Mouse (Mus musculus) liver, embryonic 11.5 days (tissue): ENCODE results near the gene Fut11. TPM values are rescaled to one million over a fixed set of nuclear protein-coding genes. Genes with fewer than 3 reads are reported as not detected.
"Not testable (repeated sequence)": the region's sequence is repeated elsewhere in the genome, so short reads cannot be mapped to it uniquely, and the experiment has no call there.

Experiments
- ATAC-seq: fragments of 200-750 bp; cut with Nextera tagmentation; replicated peaks from 2 replicates; pipeline ENCODE4 v1.8.0; 2017; ENCODE audit warnings: moderate number of reproducible peaks, mild to moderate bottlenecking, moderate TSS enrichment, moderate library complexity; ENCODE audit not compliant: low FRiP score
- DNase-seq: peaks from one replicate; pipeline ENCODE4 v3.0.0-alpha.2; 2017; ENCODE audit warnings: low spot score
- H3K27ac ChIP-seq: fragments of 300-500 bp; sonication (generic); 2 replicates; pipeline ENCODE4 v1.5.1; 2014; ENCODE audit warnings: mild to moderate bottlenecking, low read depth, low read length, control low read depth
- H3K27me3 ChIP-seq: fragments of 300-500 bp; sonication (generic); replicated peaks from 2 replicates; pipeline ENCODE4 v1.6.1; 2014; ENCODE audit warnings: low read length, mixed read lengths; ENCODE audit not compliant: control insufficient read depth, insufficient read depth
- H3K36me3 ChIP-seq: fragments of 300-500 bp; sonication (generic); 2 replicates; pipeline ENCODE4 v1.6.1; 2014; ENCODE audit warnings: mild to moderate bottlenecking, low read length, moderate library complexity, mixed read lengths; ENCODE audit not compliant: control insufficient read depth, insufficient read depth
- H3K4me1 ChIP-seq: fragments of 300-500 bp; sonication (generic); replicated peaks from 2 replicates; pipeline ENCODE4 v1.6.1; 2014; ENCODE audit warnings: low read length, mixed read lengths; ENCODE audit not compliant: control insufficient read depth, insufficient read depth
- H3K4me2 ChIP-seq: fragments of 300-500 bp; sonication (generic); 2 replicates; pipeline ENCODE4 v1.6.1; 2014; ENCODE audit warnings: mild to moderate bottlenecking, control low read depth, moderate library complexity
- H3K4me3 ChIP-seq: fragments of 300-500 bp; sonication (generic); 2 replicates; pipeline ENCODE4 v1.5.1; 2014; ENCODE audit warnings: low read depth, low read length, control low read depth
- H3K9ac ChIP-seq: fragments of 300-500 bp; sonication (generic); 2 replicates; pipeline ENCODE4 v1.6.1; 2014; ENCODE audit warnings: low read depth, low read length, control low read depth
- H3K9me3 ChIP-seq: fragments of 300-500 bp; sonication (generic); 2 replicates; pipeline ENCODE4 v1.6.1; 2016; ENCODE audit warnings: low read length, inconsistent platforms, mixed read lengths; ENCODE audit not compliant: control insufficient read depth
- WGBS: fragments of 180-500 bp; shearing (Covaris S2); extraction: QIAGEN DNeasy Blood & Tissue Kit; methylation state at CpG from one replicate; pipeline ENCODE4 v1.1.7; 2014; 5-methylcytosine and 5-hydroxymethylcytosine counted together
- polyA plus RNA-seq: library from polyadenylated mRNA; unstranded; fragments of >200 nt; fragmentation: Nextera tagmentation; extraction: Ambion mirVana; gene quantifications from 2 replicates; pipeline ENCODE4 v1.2.1, GENCODE M21; 2014

Gene Fut11
- polyA plus RNA-seq, 1 experiment from 2014 or later = 14.9 TPM

DNA sequence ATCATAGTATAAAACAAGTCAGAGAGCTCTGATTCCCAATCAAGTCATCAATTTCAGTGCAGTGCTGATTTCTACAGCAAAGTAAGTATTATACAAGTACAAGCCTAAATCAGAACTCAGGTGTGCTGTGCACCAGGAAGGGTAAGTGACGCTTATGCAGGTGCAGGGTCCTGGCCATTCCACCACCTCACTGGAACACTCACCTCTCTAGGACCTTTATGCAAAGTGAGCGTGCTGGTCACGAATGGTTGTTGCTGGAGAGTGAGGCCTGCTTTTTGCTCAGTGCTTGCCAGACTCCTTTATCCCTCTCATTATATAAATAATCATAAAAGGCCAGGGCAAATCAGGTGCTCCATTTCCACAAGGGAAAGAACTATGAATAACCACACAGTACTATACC lies 5.6 kb downstream of the Fut11 start:
- no peaks in the 10 kb centered on the region for H3K9me3 ChIP-seq
- H3K27ac ChIP-seq = no peak overlapping the region
- H3K4me2 ChIP-seq = no peak overlapping the region
- H3K4me1 ChIP-seq = peaks cover 53% of the 10 kb centered on the region
- 79% methylated on average over 3 of the region's 3 CpGs for WGBS
- H3K4me3 ChIP-seq = no peak overlapping the region
- H3K36me3 ChIP-seq = peaks cover 12% of the 10 kb centered on the region; the same call in 1 of the 2 replicates
- H3K9ac ChIP-seq = no peak overlapping the region
- ATAC-seq (no peak), DNase-seq (no peak)
- no peaks in the 10 kb centered on the region for H3K27me3 ChIP-seq

- peak overlapping the region; percentile 95 for H3K9ac ChIP-seq
- 82% methylated on average over 8 of the region's 8 CpGs for WGBS
- H3K4me3 ChIP-seq = peak overlapping the region; percentile 94
- no peak overlapping the region for H3K27ac ChIP-seq
- no peak for DNase-seq
- ATAC-seq = no peak
- no peaks in the 10 kb centered on the region for H3K9me3 ChIP-seq
- H3K36me3 ChIP-seq = peaks cover 13% of the 10 kb centered on the region; the same call in 1 of the 2 replicates
- no peaks in the 10 kb centered on the region for H3K27me3 ChIP-seq
- H3K4me1 ChIP-seq = peaks cover 43% of the 10 kb centered on the region
- H3K4me2 ChIP-seq = peak overlapping the region; percentile 87
Measured at GRCm38 (mm10) chr14:20701554-20701953, 6.8 kb downstream of the Fut11 start.

DNA sequence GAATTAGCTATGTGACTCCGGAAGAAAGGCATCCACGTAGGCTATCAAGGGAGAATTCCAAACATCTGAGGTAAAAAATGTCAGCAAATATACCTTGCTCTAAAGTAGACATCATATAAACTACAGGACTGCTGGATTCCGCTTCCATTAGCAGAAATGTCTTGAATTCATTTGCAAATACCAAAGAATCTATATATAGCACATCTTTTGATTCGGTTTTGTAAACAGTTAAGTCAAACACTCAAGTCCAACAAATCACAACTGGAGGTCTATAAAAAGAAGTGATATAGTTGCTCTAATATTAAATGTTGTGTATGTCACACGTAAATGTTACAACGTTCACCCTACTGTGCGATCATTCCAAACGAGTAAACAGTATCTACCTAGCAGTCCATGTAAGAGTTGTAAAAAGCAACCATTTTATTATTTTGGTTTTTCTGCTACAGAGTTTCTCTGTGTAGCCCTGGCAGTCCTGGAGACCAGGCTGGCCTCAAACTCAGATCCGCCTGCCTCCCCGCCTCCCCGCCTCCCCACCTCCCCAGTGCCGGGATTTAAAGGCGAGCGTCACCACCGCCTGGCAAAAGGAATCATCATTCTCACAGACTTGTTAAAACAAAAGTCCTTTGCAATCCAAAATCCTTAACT lies 7.5 kb downstream of the Fut11 start:
- Histone ChIP-seq H3K9me3 (no peaks in the 10 kb centered on the region), H3K4me3 (peak overlapping the region; percentile 94), H3K27ac (peak overlapping the region; percentile 93; the same call in 1 of the 2 replicates), H3K36me3 (peaks cover 10% of the 10 kb centered on the region; the same call in 1 of the 2 replicates), H3K4me1 (peaks cover 38% of the 10 kb centered on the region), H3K4me2 (peak overlapping the region; percentile 87), H3K9ac (peak overlapping the region; percentile 95), H3K27me3 (no peaks in the 10 kb centered on the region)
- no peak for DNase-seq
- peak; percentile 35; the same call in 1 of the 2 replicates for ATAC-seq
- WGBS = 11% methylated on average over 15 of the region's 15 CpGs

DNA sequence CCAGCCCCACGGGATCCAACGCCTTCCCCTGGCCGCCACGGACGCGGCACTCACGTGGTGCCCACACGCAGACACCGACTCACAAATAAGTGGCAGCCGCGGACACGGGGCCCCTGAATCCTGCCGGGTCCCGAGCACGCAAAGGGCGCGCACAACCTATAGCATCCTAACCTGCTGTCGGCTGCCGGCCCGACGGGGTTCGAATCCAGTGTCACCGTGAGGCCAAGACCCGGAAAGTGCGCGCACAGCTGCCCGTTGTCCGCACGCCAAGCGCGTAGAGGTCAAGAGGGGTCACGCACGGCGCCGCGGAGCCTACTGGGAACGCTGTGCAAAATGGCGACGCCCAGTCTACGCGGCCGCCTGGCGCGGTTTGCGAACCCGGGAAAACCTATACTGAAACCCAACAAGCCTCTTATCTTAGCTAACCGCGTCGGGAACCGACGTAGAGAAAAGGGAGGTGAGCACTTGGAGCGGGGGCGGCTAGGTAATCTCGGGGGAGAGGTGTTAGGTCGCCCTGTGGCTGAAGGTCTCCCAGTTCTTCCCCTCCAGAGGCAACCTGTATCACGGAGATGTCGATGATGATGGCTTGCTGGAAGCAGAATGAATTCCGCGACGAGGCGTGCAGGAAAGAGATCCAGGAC lies 8.1 kb downstream of the Fut11 start, which contains the start of gene Chchd1:
Chchd1 (plus strand) TSS at position 266 of the 641 bp plus-strand sequence.
- DNase-seq (peak; percentile 94), ATAC-seq (peak; percentile 85)
- WGBS = under 1% methylated on average over 61 of the region's 61 CpGs
- Histone ChIP-seq H3K36me3 (peaks cover 10% of the 10 kb centered on the region; the same call in 1 of the 2 replicates), H3K4me2 (peak within 1 kb of the TSS; percentile 87), H3K27ac (peak within 1 kb of the TSS; percentile 93), H3K9ac (peak within 1 kb of the TSS; percentile 95), H3K27me3 (no peaks in the 10 kb centered on the region), H3K4me3 (peak within 1 kb of the TSS; percentile 94), H3K9me3 (no peaks in the 10 kb centered on the region), H3K4me1 (peaks cover 35% of the 10 kb centered on the region)

- not testable (repeated sequence) for H3K9me3 ChIP-seq, DNase-seq, H3K27me3 ChIP-seq, ATAC-seq
- Histone ChIP-seq H3K9ac (peak overlapping the region; percentile 95), H3K27ac (peak overlapping the region; percentile 93), H3K36me3 (peaks cover 10% of the 10 kb centered on the region; the same call in 1 of the 2 replicates), H3K4me1 (peaks cover 32% of the 10 kb centered on the region), H3K4me2 (peak overlapping the region; percentile 87), H3K4me3 (peak overlapping the region; percentile 94)
- 10% methylated on average over 8 of the region's 8 CpGs for WGBS
Measured at GRCm38 (mm10) chr14:20703461-20703860, 8.7 kb downstream of the Fut11 start.

DNA sequence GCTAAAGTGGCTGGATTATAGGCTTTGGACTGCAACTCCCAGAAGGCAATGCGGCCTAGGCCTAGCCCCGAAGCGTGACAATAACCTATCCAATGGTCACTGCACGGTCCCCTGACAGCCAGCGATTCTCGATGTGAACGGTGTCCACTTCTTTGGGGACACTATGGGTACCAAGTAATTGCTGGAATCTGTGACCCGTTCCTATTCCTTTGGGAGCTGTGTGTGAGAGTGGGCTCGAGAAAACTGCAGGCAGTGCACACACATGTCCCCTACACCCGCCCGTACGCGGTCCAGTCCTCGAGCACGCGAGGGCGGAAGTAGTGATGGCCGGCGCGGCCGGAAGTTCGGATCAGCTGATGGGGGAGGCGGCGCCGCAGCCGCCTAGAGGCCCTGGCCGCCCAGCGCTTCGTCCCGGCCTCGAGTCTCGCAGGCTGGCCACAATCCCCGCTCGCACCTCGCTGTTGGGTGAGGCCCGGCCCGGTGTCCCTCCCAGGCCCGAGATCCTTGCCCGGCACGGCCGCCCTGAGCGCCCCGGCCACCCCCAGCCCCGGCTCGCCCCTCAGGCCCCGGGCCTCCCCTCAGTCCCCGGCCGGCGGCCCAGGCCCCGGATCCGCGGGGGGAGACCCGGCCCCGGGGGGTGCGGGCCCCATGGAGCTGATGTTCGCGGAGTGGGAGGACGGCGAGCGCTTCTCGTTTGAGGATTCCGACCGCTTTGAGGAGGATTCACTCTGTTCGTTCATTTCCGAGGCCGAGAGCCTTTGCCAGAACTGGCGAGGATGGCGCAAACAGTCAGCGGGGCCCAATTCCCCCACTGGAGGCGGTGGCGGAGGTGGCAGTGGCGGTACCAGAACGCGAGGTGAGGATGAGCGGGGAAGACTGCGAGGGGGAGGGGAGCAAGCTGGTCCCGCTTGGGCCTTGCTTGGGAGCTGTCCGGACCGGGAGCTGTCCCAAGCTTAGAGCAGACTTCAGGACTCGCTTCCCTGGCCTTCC lies 12.7 kb downstream of the Fut11 start, which contains the start of gene Zswim8:
Zswim8 (plus strand) TSS at position 352 of the 990 bp plus-strand sequence.
- H3K9me3 ChIP-seq = no peaks in the 10 kb centered on the region
- peaks cover 21% of the 10 kb centered on the region; the same call in 1 of the 2 replicates for H3K36me3 ChIP-seq
- H3K27ac ChIP-seq = peak within 1 kb of the TSS; percentile 67
- under 1% methylated on average over 78 of the region's 80 CpGs for WGBS
- H3K9ac ChIP-seq = peak within 1 kb of the TSS; percentile 91
- H3K4me3 ChIP-seq = peak within 1 kb of the TSS; percentile 97
- DNase-seq = peak; percentile 91
- H3K4me1 ChIP-seq = peaks cover 13% of the 10 kb centered on the region
- H3K27me3 ChIP-seq = no peaks in the 10 kb centered on the region
- ATAC-seq = peak; percentile 83
- peak within 1 kb of the TSS; percentile 92 for H3K4me2 ChIP-seq

- no peaks in the 10 kb centered on the region for H3K9me3 ChIP-seq
- ATAC-seq = no peak
- peaks cover 13% of the 10 kb centered on the region for H3K4me1 ChIP-seq
- DNase-seq = no peak
- H3K4me2 ChIP-seq = peak overlapping the region; percentile 92
- no peak overlapping the region for H3K27ac ChIP-seq
- H3K27me3 ChIP-seq = no peaks in the 10 kb centered on the region
- peak overlapping the region; percentile 91 for H3K9ac ChIP-seq
- peaks cover 25% of the 10 kb centered on the region; the same call in 1 of the 2 replicates for H3K36me3 ChIP-seq
- WGBS = 18% methylated on average over 10 of the region's 10 CpGs
- peak overlapping the region; percentile 97 for H3K4me3 ChIP-seq
Measured at GRCm38 (mm10) chr14:20708239-20708638, 13.5 kb downstream of the Fut11 start.

- Histone ChIP-seq H3K9ac (peak overlapping the region; percentile 35; the same call in 1 of the 2 replicates), H3K36me3 (peaks cover 33% of the 10 kb centered on the region), H3K27me3 (no peaks in the 10 kb centered on the region), H3K4me1 (peaks cover 15% of the 10 kb centered on the region), H3K27ac (0 out of 2 replicates have a peak overlapping the region, but pooled peaks have one; percentile 22), H3K4me3 (no peak overlapping the region), H3K9me3 (no peaks in the 10 kb centered on the region), H3K4me2 (no peak overlapping the region)
- WGBS = 71% methylated on average over 11 of the region's 11 CpGs
- no peak for ATAC-seq
- DNase-seq = no peak
Measured at GRCm38 (mm10) chr14:20713832-20714231, 19.1 kb downstream of the Fut11 start.
